Mouse (Mus musculus) hindbrain, postnatal 0 days (tissue): ENCODE data around the gene Stxbp5. TPM values are rescaled to one million over a fixed set of nuclear protein-coding genes. Genes with fewer than 3 reads are reported as not detected.

Source experiments
- ATAC-seq: fragments of 200-750 bp; cut with Nextera tagmentation; 2 replicates; pipeline ENCODE4 v1.8.0; 2017; ENCODE audit warnings: mild to moderate bottlenecking, moderate TSS enrichment, moderate library complexity
- DNase-seq: peaks from one replicate; pipeline ENCODE4 v3.0.0-alpha.2; 2015; ENCODE audit warnings: low spot score
- H3K27ac ChIP-seq: fragments of 300-500 bp; sonication (generic); 2 replicates; pipeline ENCODE4 v1.5.1; 2014; ENCODE audit warnings: mild to moderate bottlenecking
- H3K27me3 ChIP-seq: fragments of 300-500 bp; sonication (generic); 2 replicates; pipeline ENCODE4 v1.6.1; 2014; ENCODE audit warnings: low read length, mixed read lengths; ENCODE audit not compliant: insufficient read depth
- H3K36me3 ChIP-seq: fragments of 300-500 bp; sonication (generic); 2 replicates; pipeline ENCODE4 v1.6.1; 2014; ENCODE audit warnings: low read length, mixed read lengths; ENCODE audit not compliant: insufficient read depth
- H3K4me1 ChIP-seq: fragments of 300-500 bp; sonication (generic); 2 replicates; pipeline ENCODE4 v1.6.1; 2014; ENCODE audit warnings: antibody characterized with exemption, low read length, mixed read lengths; ENCODE audit not compliant: insufficient read depth
- H3K4me2 ChIP-seq: fragments of 300-500 bp; sonication (generic); 2 replicates; pipeline ENCODE4 v1.6.1; 2014; ENCODE audit warnings: low read depth, mild to moderate bottlenecking, low read length, moderate library complexity, mixed read lengths
- H3K4me3 ChIP-seq: fragments of 300-500 bp; sonication (generic); 2 replicates; pipeline ENCODE4 v1.5.1; 2014; ENCODE audit warnings: low read length
- H3K9ac ChIP-seq: fragments of 300-500 bp; sonication (generic); replicated peaks from 2 replicates; pipeline ENCODE4 v1.6.1; 2014; ENCODE audit warnings: mild to moderate bottlenecking, low read length, moderate library complexity, mixed read lengths
- H3K9me3 ChIP-seq: fragments of 300-500 bp; sonication (generic); 2 replicates; pipeline ENCODE4 v1.6.1; 2016; ENCODE audit warnings: low read length, mixed read lengths
- CTCF ChIP-seq: IDR thresholded peaks from 2 replicates; pipeline ENCODE4 v1.5.1; 2016; ENCODE audit warnings: antibody characterized with exemption, control low read depth, low read depth
- WGBS: fragments of 180-500 bp; shearing (Covaris S2); extraction: QIAGEN DNeasy Blood & Tissue Kit; methylation state at CpG from one replicate; pipeline ENCODE4 v1.1.7; 2014; 5-methylcytosine and 5-hydroxymethylcytosine counted together
- polyA plus RNA-seq: library from polyadenylated mRNA; unstranded; fragments of >200 nt; fragmentation: Nextera tagmentation; extraction: Ambion mirVana; gene quantifications from 2 replicates; pipeline ENCODE4 v1.2.1, GENCODE M21; 2015
- total RNA-seq: library from RNA; depleted of rRNA; stranded (reverse); fragments of >200 nt; gene quantifications from 2 replicates; pipeline ENCODE4 v1.2.3, GENCODE M21; 2014

Stxbp5 gene
- total and polyA plus RNA-seq, 2 experiments from 2014 or later, result 8.2 to 41.7 TPM

DNA sequence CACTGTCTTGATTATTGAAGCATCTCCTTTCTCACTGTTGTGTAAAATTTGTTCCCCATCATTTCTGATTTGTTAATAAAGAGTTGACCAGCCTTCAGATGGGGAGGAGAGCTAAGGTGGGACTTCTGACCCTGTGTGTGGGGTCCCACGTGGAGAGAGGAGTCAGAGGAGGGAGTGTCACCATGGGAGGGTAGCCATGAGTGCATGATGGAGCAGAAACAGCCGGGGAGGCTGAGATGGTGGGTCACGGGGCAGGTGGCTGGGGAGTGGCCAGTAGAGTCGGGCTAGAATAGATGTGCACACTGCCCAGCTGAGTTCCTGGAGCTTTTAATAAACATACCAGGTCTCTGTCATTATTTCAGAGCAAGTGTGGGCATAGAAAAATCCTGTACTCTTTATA, 121.0 kb downstream of the Stxbp5 start:
- Histone ChIP-seq H3K4me1 (no peaks in the 10 kb centered on the region), H3K4me3 (no peak overlapping the region), H3K9me3 (no peaks in the 10 kb centered on the region), H3K27me3 (no peaks in the 10 kb centered on the region), H3K36me3 (no peaks in the 10 kb centered on the region), H3K9ac (no peak overlapping the region), H3K4me2 (no peak overlapping the region), H3K27ac (no peak overlapping the region)
- DNase-seq, result no peak
- ATAC-seq, result no peak
- no peak for TF ChIP-seq CTCF
- WGBS, result 51% methylated on average over 4 of the region's 4 CpGs

DNA sequence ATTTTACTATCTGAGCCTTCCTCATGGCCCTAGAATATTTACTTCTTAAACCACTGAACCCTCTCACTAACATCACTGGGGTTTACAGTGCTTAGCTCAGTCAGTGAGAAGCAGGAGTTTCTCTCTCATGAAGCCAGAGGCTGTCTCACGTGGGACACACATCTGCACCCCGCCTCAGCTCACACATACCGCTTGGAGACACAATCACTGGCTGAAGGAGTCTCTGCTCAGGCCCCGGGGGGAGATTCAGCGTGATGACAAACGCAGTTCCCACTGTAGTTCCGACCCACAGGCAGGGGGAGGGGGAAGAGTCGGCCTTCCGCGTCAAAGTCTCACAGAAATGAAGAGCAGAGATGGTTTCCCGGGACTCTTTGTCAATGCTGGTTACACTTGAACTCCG, 130.6 kb downstream of the Stxbp5 start:
- DNase-seq (no peak), ATAC-seq (no peak)
- 59% methylated on average over 12 of the region's 12 CpGs for WGBS
- Histone ChIP-seq H3K27ac (no peak overlapping the region), H3K4me2 (no peak overlapping the region), H3K4me1 (no peaks in the 10 kb centered on the region), H3K4me3 (no peak overlapping the region), H3K36me3 (peaks cover 29% of the 10 kb centered on the region), H3K9ac (no peak overlapping the region), H3K27me3 (no peaks in the 10 kb centered on the region), H3K9me3 (no peaks in the 10 kb centered on the region)
- no peak for TF ChIP-seq CTCF

- ATAC-seq (no peak), DNase-seq (no peak)
- 89% methylated on average over 5 of the region's 5 CpGs for WGBS
- Histone ChIP-seq H3K4me1 (no peaks in the 10 kb centered on the region), H3K9me3 (no peaks in the 10 kb centered on the region), H3K9ac (no peak overlapping the region), H3K27ac (no peak overlapping the region), H3K4me2 (no peak overlapping the region), H3K4me3 (no peak overlapping the region), H3K36me3 (peaks cover 42% of the 10 kb centered on the region; the same call in 1 of the 2 replicates), H3K27me3 (no peaks in the 10 kb centered on the region)
- no peak for TF ChIP-seq CTCF
Observed at GRCm38 (mm10) chr10:9763831-9764230, 137.0 kb downstream of the Stxbp5 start.

DNA sequence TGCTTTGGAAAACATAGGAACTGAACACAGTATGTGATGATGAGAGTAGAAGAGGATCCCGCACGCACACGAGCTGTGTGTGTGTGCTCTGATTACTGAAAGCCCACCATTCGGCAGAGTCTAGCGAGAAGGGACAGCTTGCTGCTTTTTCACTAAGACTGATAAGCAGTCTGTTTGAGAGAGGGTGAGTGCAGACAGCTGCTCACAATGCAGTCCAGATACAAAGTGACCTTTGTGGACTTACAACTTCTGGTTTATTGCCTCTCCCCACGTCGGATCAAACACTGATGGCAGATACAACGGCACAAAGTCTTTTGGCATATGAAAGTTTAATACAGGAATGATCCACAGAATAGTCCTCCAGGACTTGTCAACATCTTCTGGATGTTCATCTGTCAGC, 140.6 kb downstream of the Stxbp5 start:
- Histone ChIP-seq H3K4me1 (no peaks in the 10 kb centered on the region), H3K27ac (no peak overlapping the region), H3K27me3 (no peaks in the 10 kb centered on the region), H3K9ac (no peak overlapping the region), H3K9me3 (no peaks in the 10 kb centered on the region), H3K4me3 (no peak overlapping the region), H3K4me2 (no peak overlapping the region), H3K36me3 (peaks cover 20% of the 10 kb centered on the region; the same call in 1 of the 2 replicates)
- 78% methylated on average over 8 of the region's 8 CpGs for WGBS
- no peak for TF ChIP-seq CTCF
- no peak for DNase-seq
- no peak for ATAC-seq

- no peaks in the 10 kb centered on the region for H3K27me3 ChIP-seq
- no peaks in the 10 kb centered on the region for H3K4me1 ChIP-seq
- DNase-seq, result no peak
- no peak overlapping the region for H3K4me3 ChIP-seq
- TF ChIP-seq CTCF, result no peak
- H3K9me3 ChIP-seq, result no peaks in the 10 kb centered on the region
- no peak for ATAC-seq
- no peak overlapping the region for H3K4me2 ChIP-seq
- no peak overlapping the region for H3K27ac ChIP-seq
- H3K36me3 ChIP-seq, result peaks cover 12% of the 10 kb centered on the region; the same call in 1 of the 2 replicates
- no peak overlapping the region for H3K9ac ChIP-seq
- WGBS, result 58% methylated on average over 6 of the region's 6 CpGs
Observed at GRCm38 (mm10) chr10:9756546-9756945, 144.3 kb downstream of the Stxbp5 start.

DNA sequence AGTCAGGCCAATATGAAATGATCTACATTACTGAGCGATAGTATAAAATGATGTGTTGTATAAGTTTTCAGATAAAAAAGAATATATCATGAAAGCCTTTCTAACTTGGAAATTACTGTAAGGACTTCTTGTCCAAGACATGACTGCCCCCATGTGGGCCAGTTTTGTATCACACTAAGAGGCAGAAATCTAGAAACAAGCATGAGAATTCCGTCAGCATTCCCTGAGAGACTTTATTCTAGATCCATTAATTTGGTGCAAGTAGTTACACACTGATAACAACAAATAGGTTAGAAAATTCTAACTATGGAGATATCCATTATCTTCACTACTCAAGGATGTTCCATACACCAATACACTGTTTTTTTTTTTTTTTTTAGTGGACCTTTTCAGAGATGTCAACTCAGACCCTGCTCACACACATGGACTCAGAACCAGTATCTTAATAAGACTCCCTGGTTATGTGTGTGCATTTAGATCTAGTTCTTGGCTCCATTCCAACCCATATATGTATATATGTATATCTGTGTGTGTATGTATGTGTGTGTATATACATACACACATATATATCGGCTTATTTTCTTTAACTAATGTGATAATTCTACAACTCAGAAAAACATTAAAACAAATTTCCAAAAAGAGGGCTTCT, 145.9 kb downstream of the Stxbp5 start:
- ATAC-seq (peak; percentile 40; the same call in 1 of the 2 replicates), DNase-seq (peak; percentile 87)
- no peak overlapping the region for H3K4me3 ChIP-seq
- H3K27me3 ChIP-seq, result no peaks in the 10 kb centered on the region
- H3K9ac ChIP-seq, result no peak overlapping the region
- peaks cover 2% of the 10 kb centered on the region; the same call in 1 of the 2 replicates for H3K36me3 ChIP-seq
- no peaks in the 10 kb centered on the region for H3K4me1 ChIP-seq
- no peak overlapping the region for H3K4me2 ChIP-seq
- WGBS, result 42% methylated on average over 3 of the region's 3 CpGs
- peak; percentile 81 for TF ChIP-seq CTCF
- no peaks in the 10 kb centered on the region for H3K9me3 ChIP-seq
- H3K27ac ChIP-seq, result no peak overlapping the region

GRCm38 (mm10) chr10:9733861-9734260, 167.0 kb downstream of the Stxbp5 start:
- DNase-seq, result no peak
- WGBS, result 65% methylated on average over 3 of the region's 3 CpGs
- Histone ChIP-seq H3K9ac (no peak overlapping the region), H3K4me3 (no peak overlapping the region), H3K9me3 (no peaks in the 10 kb centered on the region), H3K36me3 (no peaks in the 10 kb centered on the region), H3K4me1 (no peaks in the 10 kb centered on the region), H3K4me2 (no peak overlapping the region), H3K27me3 (no peaks in the 10 kb centered on the region), H3K27ac (no peak overlapping the region)
- TF ChIP-seq CTCF, result no peak
- no peak for ATAC-seq
